Mouse (Mus musculus): ENCODE measurements around the gene Usp21. TPM values are rescaled to one million over a fixed set of nuclear protein-coding genes. Genes with fewer than 3 reads are reported as not detected.

Gene Usp21
- polyA plus RNA-seq, 1 experiment, result 110 TPM

DNA sequence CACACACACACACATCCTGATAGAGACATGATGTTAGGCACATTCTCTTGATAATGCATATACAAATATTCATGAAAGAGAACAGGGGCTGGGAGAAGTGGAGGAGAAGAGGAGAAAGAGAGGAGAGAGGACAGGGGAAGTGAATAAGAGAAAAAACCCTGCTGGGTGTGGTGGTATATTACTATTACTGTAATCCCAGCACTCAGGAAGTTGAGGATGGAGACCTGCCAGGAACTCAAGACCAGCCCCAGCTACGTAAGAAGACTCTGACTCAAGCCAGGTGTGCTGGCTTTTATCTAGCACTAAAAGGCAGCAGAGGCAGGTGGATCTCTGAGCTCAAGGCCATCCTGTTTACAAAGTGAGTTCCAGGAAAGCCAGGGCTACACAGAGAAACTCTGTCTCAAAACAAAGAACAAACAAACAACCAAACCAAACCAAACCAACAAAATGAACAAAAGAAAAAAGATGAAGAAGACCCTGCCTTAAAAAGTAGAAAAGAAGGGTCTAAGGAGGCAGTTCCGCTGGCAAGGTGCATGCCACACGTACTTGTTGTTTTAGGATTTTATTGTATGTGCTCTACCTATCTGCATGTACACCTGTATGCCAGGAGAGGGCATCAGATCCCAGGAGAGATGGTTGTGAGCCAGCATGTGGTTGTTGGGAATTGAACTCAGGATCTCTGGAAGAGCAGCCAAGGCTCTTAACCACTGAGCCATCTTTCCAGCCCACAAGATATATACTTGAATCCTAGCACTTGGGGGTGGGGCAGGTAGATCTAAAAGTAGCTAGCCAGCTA, 23.9 kb downstream of the Usp21 start:
- no peak for DNase-seq (ENCODE audit: low read depth)
- TF ChIP-seq POLR2A (IDR thresholded peaks at IDR 0.05; ENCODE audit: borderline replicate concordance, extremely low read depth, insufficient read depth, insufficient read length, poor library complexity, severe bottlenecking) (no peak), CTCF (IDR thresholded peaks at IDR 0.05; ENCODE audit: borderline replicate concordance, extremely low read depth, insufficient read depth, insufficient read length) (no peak)

DNA sequence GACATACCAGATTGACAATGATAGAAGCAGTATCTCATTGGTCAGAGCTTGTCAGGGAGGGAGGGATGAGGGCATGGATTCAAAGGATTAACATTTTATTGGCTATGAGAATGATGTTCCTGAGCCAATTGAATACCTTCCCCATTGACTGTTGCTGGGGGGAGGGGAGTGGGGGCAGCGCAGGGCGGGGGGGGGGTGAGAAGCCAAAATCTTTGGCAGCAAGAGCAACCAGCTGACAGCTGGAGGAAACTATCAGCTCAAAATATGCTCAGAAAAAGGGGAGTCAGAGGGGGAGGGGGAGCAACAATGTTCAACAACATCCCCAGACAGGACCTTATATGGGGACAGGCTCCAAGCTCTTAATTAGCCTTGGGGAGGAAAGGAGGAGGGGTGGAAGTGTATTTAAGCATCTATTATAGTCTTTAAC, 24.6 kb downstream of the Usp21 start:
- TF ChIP-seq POLR2A (IDR thresholded peaks at IDR 0.05; ENCODE audit: borderline replicate concordance, extremely low read depth, insufficient read depth, insufficient read length, poor library complexity, severe bottlenecking) (no peak), CTCF (IDR thresholded peaks at IDR 0.05; ENCODE audit: borderline replicate concordance, extremely low read depth, insufficient read depth, insufficient read length) (no peak)
- peak; percentile 96 for DNase-seq (ENCODE audit: low read depth)

DNA sequence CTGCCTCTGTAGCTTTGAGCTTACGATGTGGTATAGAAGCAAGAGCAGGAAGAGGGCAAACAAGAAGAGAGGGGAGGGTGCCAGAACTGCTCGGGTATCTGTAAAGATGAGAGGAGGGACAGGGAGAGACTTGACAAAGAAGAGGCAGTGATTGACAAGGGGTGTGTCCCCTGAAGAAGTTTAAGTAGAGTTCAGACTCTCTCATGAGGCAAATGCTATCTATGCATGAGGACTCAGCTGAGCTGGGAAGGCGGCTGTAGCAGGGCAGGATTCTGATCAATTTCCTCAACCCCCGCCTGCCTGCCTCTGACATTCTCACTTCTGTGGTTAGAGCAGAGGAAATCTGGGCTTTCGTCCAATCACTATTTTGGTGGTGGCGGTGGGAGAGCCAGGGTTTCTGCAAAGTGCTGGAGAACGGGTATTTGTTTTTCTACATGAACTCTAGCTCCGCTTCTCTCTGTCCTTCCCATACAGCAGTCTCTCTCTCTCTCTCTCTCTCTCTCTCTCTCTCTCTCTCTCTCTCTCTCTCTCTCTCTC, 25.1 kb downstream of the Usp21 start:
- DNase-seq (ENCODE audit: low read depth), result peak; percentile 94
- TF ChIP-seq POLR2A (IDR thresholded peaks at IDR 0.05; ENCODE audit: borderline replicate concordance, extremely low read depth, insufficient read depth, insufficient read length, poor library complexity, severe bottlenecking) (no peak), CTCF (IDR thresholded peaks at IDR 0.05; ENCODE audit: borderline replicate concordance, extremely low read depth, insufficient read depth, insufficient read length) (no peak)

DNA sequence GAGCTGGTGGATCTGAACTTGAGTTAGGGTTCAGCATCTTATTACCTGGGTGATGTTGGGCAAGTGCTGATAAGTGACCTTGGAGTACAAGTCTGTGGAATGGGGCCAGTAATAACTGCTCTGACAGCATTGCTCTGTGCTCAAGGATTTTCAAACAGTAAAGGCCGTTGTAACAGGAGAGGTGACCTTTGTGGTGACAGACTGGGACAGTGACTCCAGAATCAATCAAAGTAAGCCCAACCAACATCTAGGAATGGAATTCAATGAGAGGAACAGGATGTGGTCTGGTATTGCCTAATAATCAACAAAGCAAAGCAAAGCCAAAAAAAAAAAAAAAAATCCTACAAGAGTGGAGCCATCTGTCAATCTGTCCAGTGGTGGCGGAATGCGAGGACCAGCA, 27.5 kb downstream of the Usp21 start:
- TF ChIP-seq CTCF (IDR thresholded peaks at IDR 0.05; ENCODE audit: borderline replicate concordance, extremely low read depth, insufficient read depth, insufficient read length) (no peak), POLR2A (IDR thresholded peaks at IDR 0.05; ENCODE audit: borderline replicate concordance, extremely low read depth, insufficient read depth, insufficient read length, poor library complexity, severe bottlenecking) (no peak)
- DNase-seq (ENCODE audit: low read depth), result no peak

DNA sequence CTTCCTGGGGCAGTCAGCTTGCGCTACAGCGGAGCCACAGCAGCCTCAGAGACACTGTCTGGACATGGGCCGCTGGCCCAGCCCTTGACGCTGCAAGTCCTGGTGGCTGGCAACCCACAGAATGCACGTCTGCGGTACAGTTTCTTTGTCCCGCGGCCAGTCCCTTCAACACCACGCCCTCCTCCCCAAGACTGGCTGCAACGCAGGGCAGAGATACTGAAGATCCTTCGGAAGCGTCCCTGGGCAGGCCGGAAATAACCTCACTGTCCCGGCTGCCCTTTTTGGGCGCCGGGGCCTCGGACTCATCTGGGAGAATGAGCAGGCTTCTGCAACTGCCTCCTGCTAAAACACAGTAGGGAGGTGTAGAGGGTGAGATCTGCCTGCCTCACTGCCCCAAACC, 28.9 kb downstream of the Usp21 start:
- DNase-seq (ENCODE audit: low read depth), result no peak
- TF ChIP-seq CTCF (IDR thresholded peaks at IDR 0.05; ENCODE audit: borderline replicate concordance, extremely low read depth, insufficient read depth, insufficient read length) (no peak), POLR2A (IDR thresholded peaks at IDR 0.05; ENCODE audit: borderline replicate concordance, extremely low read depth, insufficient read depth, insufficient read length, poor library complexity, severe bottlenecking) (no peak)

DNA sequence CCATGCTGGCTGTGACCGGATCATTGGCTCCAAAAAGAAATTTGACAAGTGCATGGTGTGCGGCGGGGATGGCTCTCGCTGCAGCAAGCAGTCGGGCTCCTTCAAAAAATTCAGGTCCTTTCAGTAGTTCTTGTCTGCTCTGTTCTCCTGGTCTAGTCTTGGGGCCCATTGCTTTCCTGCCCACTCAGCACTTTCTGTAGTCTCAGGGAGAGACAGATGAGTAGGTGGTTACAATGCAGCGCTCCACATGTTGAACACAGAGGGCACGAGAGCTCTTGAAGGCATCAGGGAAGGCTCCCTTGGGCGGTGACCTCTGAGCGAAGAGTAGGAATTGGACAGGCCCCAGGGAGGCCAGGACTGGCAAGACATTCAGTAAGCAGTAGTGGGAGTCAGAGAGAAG, 30.0 kb downstream of the Usp21 start:
- no peak for DNase-seq (ENCODE audit: low read depth)
- no peak for TF ChIP-seq POLR2A (IDR thresholded peaks at IDR 0.05; ENCODE audit: borderline replicate concordance, extremely low read depth, insufficient read depth, insufficient read length, poor library complexity, severe bottlenecking)
- no peak for TF ChIP-seq CTCF (IDR thresholded peaks at IDR 0.05; ENCODE audit: borderline replicate concordance, extremely low read depth, insufficient read depth, insufficient read length)

DNA sequence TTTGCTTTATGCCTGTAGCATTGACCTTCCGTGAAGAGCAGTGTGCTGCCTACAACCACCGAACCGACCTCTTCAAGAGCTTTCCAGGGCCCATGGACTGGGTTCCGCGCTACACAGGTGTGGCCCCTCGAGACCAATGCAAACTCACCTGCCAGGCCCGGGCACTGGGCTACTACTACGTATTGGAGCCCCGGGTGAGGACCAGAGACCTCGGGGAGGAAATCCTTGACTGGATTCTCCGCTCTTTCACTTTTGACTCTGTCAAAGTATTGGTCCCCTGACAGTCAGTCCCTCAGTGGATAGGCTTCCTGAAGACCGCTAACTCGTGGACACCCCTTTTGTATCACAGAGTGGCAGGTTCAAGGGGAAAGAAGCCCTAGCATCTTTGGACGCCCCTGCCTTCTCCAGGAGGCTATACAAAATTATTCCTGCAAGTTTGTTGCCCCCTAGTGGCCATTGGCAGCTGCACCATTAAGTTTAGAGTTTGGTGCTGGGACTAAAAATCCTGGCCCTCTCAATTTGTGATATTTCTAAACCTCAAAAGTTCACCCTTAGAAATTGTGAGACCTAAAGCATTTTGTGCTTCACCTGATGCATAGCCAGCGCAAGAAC, 30.7 kb downstream of the Usp21 start:
- peak; percentile 77 for DNase-seq (ENCODE audit: low read depth)
- no peak for TF ChIP-seq POLR2A (IDR thresholded peaks at IDR 0.05; ENCODE audit: borderline replicate concordance, extremely low read depth, insufficient read depth, insufficient read length, poor library complexity, severe bottlenecking)
- peak; percentile 82 for TF ChIP-seq CTCF (IDR thresholded peaks at IDR 0.05; ENCODE audit: borderline replicate concordance, extremely low read depth, insufficient read depth, insufficient read length)

DNA sequence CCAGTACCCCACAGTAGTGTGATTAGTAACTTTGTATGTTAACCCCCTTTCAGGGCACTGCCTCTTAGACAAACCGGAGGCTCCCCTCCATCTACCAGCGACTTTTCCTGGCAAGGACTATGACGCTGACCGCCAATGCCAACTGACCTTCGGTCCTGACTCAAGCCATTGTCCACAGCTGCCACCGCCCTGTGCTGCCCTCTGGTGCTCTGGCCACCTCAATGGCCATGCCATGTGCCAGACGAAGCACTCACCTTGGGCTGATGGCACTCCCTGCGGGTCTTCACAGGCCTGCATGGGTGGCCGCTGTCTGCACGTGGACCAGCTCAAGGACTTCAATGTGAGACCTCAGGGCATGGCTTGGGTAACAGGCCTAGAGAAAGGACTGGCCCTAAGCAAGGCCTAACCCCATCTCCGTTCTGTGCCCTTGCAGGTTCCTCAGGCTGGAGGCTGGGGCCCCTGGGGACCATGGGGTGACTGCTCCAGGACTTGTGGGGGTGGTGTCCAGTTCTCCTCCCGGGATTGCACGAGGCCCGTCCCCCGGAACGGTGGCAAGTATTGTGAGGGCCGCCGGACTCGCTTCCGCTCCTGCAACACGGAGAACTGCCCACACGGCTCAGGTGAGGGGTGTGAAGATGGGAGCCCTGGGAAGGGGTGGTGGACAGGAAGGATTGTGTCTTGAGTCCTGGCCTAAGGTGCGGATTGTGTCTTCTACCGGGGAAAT, 31.5 kb downstream of the Usp21 start:
- no peak for TF ChIP-seq CTCF (IDR thresholded peaks at IDR 0.05; ENCODE audit: borderline replicate concordance, extremely low read depth, insufficient read depth, insufficient read length)
- TF ChIP-seq POLR2A (IDR thresholded peaks at IDR 0.05; ENCODE audit: borderline replicate concordance, extremely low read depth, insufficient read depth, insufficient read length, poor library complexity, severe bottlenecking), result no peak
- DNase-seq (ENCODE audit: low read depth), result no peak

DNA sequence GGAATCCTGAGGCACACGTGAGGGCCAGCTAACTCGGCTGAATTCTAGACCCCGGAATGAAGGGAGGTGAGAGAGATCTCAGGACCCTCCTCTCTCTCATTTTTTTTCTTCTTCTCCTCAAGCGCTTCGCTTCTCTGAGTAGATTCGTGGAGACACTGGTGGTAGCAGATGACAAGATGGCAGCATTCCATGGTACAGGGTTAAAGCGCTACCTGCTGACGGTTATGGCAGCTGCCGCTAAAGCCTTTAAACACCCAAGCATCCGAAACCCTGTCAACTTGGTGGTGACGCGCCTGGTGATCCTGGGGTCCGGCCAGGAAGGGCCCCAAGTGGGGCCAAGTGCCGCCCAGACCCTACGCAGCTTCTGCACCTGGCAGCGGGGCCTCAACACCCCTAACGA, 35.4 kb downstream of the Usp21 start:
- peak; percentile 46 for DNase-seq (ENCODE audit: low read depth)
- TF ChIP-seq CTCF (IDR thresholded peaks at IDR 0.05; ENCODE audit: borderline replicate concordance, extremely low read depth, insufficient read depth, insufficient read length) (no peak), POLR2A (IDR thresholded peaks at IDR 0.05; ENCODE audit: borderline replicate concordance, extremely low read depth, insufficient read depth, insufficient read length, poor library complexity, severe bottlenecking) (no peak)

DNA sequence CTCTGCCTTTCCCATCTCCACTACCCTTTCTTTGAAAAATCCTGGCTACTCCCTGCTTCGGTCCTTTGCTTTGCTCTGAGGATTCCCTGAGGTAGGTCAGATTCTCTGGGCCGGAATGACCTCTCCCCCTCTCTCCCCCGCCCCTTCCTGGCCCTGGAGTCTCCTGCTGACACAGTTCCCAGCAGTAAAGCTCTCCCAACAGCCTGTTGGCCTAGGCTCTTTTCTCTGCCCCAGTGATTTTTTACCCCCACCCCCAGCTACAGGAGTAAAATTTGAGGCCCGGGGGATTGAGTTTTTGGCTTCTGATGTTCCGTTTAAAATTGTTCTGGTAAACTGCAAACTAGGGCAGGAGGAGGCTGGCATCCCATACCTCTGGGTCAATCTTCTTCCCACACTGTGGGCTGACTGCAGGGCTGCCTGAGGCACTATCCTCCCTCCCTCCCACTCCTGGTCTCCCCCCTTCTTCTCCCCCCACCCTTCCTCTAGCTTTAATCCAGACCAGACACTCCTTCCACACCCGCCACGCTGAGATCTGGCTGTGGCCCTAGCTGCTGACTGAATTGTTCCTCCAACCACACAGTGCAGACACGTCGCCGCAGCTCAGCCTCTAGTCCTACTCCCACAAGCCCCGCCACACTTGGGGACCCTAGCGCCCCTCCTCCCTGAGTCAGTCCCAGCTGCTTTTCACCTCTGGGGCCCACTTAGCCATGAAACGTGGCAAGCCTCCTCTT, 36.0 kb downstream of the Usp21 start:
- TF ChIP-seq CTCF (IDR thresholded peaks at IDR 0.05; ENCODE audit: borderline replicate concordance, extremely low read depth, insufficient read depth, insufficient read length) (no peak), POLR2A (IDR thresholded peaks at IDR 0.05; ENCODE audit: borderline replicate concordance, extremely low read depth, insufficient read depth, insufficient read length, poor library complexity, severe bottlenecking) (no peak)
- DNase-seq (ENCODE audit: low read depth), result peak; percentile 63
